Mouse (Mus musculus) kidney, embryonic 16.5 days (tissue): Measurements from ENCODE around the gene Pex11g. TPM values are rescaled to one million over a fixed set of nuclear protein-coding genes. Genes with fewer than 3 reads are reported as not detected.

Experiments used
- ATAC-seq: fragments of 200-750 bp; cut with Nextera tagmentation; 2 replicates; pipeline ENCODE4 v1.8.0; 2017; ENCODE audit warnings: moderate TSS enrichment; ENCODE audit not compliant: low FRiP score, low TSS enrichment
- H3K27ac ChIP-seq: fragments of 300-500 bp; sonication (generic); 2 replicates; pipeline ENCODE4 v1.5.1; 2014; ENCODE audit warnings: low read length
- H3K27me3 ChIP-seq: fragments of 300-500 bp; sonication (generic); 2 replicates; pipeline ENCODE4 v1.6.1; 2014; ENCODE audit warnings: low read length, control low read depth, mixed read lengths; ENCODE audit not compliant: insufficient read depth
- H3K36me3 ChIP-seq: fragments of 300-500 bp; sonication (generic); 2 replicates; pipeline ENCODE4 v1.6.1; 2014; ENCODE audit warnings: low read length, control low read depth, mixed read lengths; ENCODE audit not compliant: insufficient read depth
- H3K4me1 ChIP-seq: fragments of 300-500 bp; sonication (generic); 2 replicates; pipeline ENCODE4 v1.6.1; 2014; ENCODE audit warnings: low read length, control low read depth, mixed read lengths; ENCODE audit not compliant: insufficient read depth
- H3K4me2 ChIP-seq: fragments of 300-500 bp; sonication (generic); replicated peaks from 2 replicates; pipeline ENCODE4 v1.6.1; 2014; ENCODE audit warnings: low read depth, low read length
- H3K4me3 ChIP-seq: fragments of 300-500 bp; sonication (generic); 2 replicates; pipeline ENCODE4 v1.5.1; 2014; ENCODE audit warnings: mild to moderate bottlenecking, low read length
- H3K9ac ChIP-seq: fragments of 300-500 bp; sonication (generic); replicated peaks from 2 replicates; pipeline ENCODE4 v1.6.1; 2014; ENCODE audit warnings: low read length
- H3K9me3 ChIP-seq: fragments of 300-500 bp; sonication (generic); 2 replicates; pipeline ENCODE4 v1.6.1; 2016; ENCODE audit warnings: low read length, control low read depth
- WGBS: fragments of 180-500 bp; shearing (Covaris S2); extraction: QIAGEN DNeasy Blood & Tissue Kit; methylation state at CpG from one replicate; pipeline ENCODE4 v1.1.7; 2014; 5-methylcytosine and 5-hydroxymethylcytosine counted together
- polyA plus RNA-seq: library from polyadenylated mRNA; unstranded; fragments of >200 nt; fragmentation: Nextera tagmentation; extraction: Ambion mirVana; gene quantifications from 2 replicates; pipeline ENCODE4 v1.2.1, GENCODE M21; 2015

Pex11g gene
- 8.7 and 10.1 TPM in 2 replicates for polyA plus RNA-seq

GRCm38 (mm10) chr8:3467006-3467885 lies at the start of gene Pex11g:
Pex11g (minus strand) TSS chr8:3467680.
- Histone ChIP-seq H3K9me3 (no peaks in the 10 kb centered on the region), H3K36me3 (no peaks in the 10 kb centered on the region), H3K4me2 (peak within 1 kb of the TSS; percentile 54), H3K4me3 (peak within 1 kb of the TSS; percentile 47), H3K27ac (peak within 1 kb of the TSS; percentile 74), H3K4me1 (peaks cover 4% of the 10 kb centered on the region; the same call in 1 of the 2 replicates), H3K27me3 (no peaks in the 10 kb centered on the region), H3K9ac (peak within 1 kb of the TSS; percentile 79)
- 6% methylated on average over 32 of the region's 32 CpGs for WGBS
- ATAC-seq, result peak; percentile 97

DNA sequence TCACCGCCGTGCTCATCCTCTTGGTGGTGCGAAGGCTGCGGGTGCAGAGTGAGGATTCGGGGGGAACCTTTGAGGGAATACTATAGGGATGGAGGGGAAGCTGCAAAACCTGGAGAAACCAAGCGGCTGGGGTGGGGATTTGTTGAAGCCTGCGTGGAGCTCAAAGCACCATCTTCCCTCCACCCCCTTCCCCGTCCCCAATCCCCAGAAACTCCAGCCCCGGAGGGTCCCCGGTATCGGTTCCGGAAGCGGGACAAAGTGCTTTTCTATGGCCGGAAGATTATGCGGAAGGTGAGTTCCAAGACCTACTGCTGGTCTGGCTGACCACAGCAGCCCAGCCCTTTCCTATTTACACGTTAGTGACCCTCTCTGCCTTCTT lies 49.6 kb upstream of the Pex11g start:
- WGBS, result 6% methylated on average over 16 of the region's 16 CpGs
- ATAC-seq, result no peak
- no peaks in the 10 kb centered on the region for H3K27me3 ChIP-seq

DNA sequence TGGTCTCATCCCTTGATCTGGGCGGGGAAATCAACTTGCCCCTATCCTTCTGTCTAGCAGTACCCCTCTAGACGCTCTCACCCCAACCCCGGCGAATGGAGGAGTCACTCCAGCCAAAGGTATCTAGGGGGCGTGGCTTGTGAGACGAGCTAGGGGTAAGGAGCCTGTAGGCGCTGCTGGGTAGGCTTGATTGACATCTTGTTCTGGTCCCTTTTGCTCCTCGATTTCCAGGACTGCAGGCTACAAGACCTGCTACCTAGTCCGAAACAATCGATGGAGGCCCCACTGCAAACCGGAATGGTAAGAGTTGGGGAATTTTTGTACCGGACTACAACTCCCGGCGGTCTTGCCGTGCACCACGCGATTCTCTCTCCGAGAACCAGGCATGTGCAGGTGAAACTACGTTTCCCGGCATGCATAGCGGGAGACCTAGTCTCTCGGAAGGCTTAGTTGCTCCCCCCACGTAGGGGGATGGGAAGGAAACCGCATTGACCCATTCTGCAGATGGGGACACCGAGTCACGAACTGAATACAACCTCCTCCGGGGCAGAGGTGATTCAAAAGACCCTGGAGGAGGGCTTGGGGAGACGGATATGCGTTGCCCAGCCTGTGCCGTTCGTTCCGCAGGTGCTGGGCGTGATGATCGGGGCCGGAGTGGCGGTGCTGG lies 49.1 kb upstream of the Pex11g start:
- 1% methylated on average over 36 of the region's 36 CpGs for WGBS
- Histone ChIP-seq H3K4me2 (peak overlapping the region; percentile 97), H3K9me3 (no peaks in the 10 kb centered on the region), H3K9ac (peak overlapping the region; percentile 79), H3K27me3 (no peaks in the 10 kb centered on the region), H3K4me1 (0 out of 2 replicates have a peak, but pooled peaks cover 4% of the 10 kb centered on the region), H3K27ac (peak overlapping the region; percentile 82), H3K4me3 (peak overlapping the region; percentile 82), H3K36me3 (peaks cover 19% of the 10 kb centered on the region)
- ATAC-seq, result peak; percentile 91

More for the DNA sequence above, 49.6 kb upstream of the Pex11g start:
- H3K4me2 ChIP-seq, result peak overlapping the region; percentile 97
- peak overlapping the region; percentile 79 for H3K9ac ChIP-seq
- H3K4me3 ChIP-seq, result peak overlapping the region; percentile 82
- peak overlapping the region; percentile 82 for H3K27ac ChIP-seq
- no peaks in the 10 kb centered on the region for H3K9me3 ChIP-seq
- 0 out of 2 replicates have a peak, but pooled peaks cover 4% of the 10 kb centered on the region for H3K4me1 ChIP-seq
- peaks cover 21% of the 10 kb centered on the region for H3K36me3 ChIP-seq

- H3K4me2 ChIP-seq, result peak overlapping the region; percentile 97
- H3K9me3 ChIP-seq, result no peaks in the 10 kb centered on the region
- H3K27me3 ChIP-seq, result no peaks in the 10 kb centered on the region
- H3K36me3 ChIP-seq, result peaks cover 22% of the 10 kb centered on the region
- under 1% methylated on average over 25 of the region's 25 CpGs for WGBS
- H3K4me3 ChIP-seq, result peak overlapping the region; percentile 82
- H3K27ac ChIP-seq, result peak overlapping the region; percentile 82
- H3K9ac ChIP-seq, result peak overlapping the region; percentile 79
- ATAC-seq, result peak; percentile 52
- H3K4me1 ChIP-seq, result 0 out of 2 replicates have a peak, but pooled peaks cover 4% of the 10 kb centered on the region
Observed at GRCm38 (mm10) chr8:3515771-3516417, 48.4 kb upstream of the Pex11g start.

DNA sequence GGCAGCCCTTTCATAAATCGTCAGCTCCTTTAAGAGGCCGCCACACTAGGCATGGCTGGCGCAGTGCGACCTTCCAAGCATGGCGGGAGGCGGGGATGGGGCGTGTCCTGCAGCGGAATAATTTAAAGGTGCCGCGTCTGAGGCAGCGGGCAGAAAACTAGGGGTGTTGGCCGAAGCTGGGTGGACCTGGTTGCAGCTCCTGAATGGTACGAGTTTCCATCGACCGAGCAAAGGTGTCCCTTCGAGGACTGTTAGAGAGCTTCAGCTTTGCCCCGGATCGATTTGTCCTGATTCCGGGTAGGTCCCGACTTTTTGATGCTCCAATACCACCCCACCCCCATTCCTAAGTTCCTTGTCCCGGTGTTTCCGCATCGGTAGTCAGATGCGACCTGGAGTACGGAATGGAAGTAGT lies 47.8 kb upstream of the Pex11g start, which contains the start of gene Pnpla6:
TSS of gene Pnpla6 (plus strand) at position 125 of the 412 bp plus-strand sequence.
- Histone ChIP-seq H3K9me3 (no peaks in the 10 kb centered on the region), H3K4me1 (0 out of 2 replicates have a peak, but pooled peaks cover 4% of the 10 kb centered on the region), H3K27ac (peak within 1 kb of the TSS; percentile 82), H3K9ac (peak within 1 kb of the TSS; percentile 79), H3K4me2 (peak within 1 kb of the TSS; percentile 97), H3K27me3 (no peaks in the 10 kb centered on the region), H3K4me3 (peak within 1 kb of the TSS; percentile 82), H3K36me3 (peaks cover 25% of the 10 kb centered on the region)
- under 1% methylated on average over 25 of the region's 25 CpGs for WGBS
- ATAC-seq, result peak; percentile 69

DNA sequence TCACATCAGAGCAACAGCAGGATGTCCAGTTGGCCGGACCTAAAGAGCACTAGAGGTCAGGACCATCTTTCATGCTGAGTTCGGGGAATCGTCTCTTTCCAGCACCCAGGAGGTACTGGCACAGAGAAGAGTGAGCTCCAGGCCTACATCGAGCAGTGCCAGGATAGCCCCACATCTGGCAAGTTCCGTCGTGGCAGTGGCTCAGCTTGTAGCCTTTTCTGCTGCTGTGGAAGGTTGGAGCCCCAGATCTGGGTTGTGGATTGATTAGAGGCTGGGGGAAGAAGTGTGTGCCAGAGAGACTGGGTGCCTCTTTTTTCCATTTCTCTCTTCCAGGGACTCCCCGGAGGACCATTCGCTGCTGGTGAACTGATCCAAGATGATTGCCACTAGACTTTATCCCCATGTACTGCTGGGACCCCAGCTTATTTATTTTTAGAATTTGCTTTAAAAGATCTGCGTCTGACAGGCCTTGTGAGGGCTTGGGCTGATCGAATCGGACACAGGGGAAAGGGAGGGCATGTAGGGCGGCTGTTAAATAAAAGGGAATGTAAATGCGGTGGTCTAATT lies 47.3 kb upstream of the Pex11g start:
- Histone ChIP-seq H3K4me1 (0 out of 2 replicates have a peak, but pooled peaks cover 4% of the 10 kb centered on the region), H3K4me2 (peak overlapping the region; percentile 97), H3K9me3 (no peaks in the 10 kb centered on the region), H3K9ac (peak overlapping the region; percentile 79), H3K27me3 (no peaks in the 10 kb centered on the region), H3K27ac (no peak overlapping the region), H3K4me3 (peak overlapping the region; percentile 82), H3K36me3 (peaks cover 28% of the 10 kb centered on the region)
- 36% methylated on average over 13 of the region's 13 CpGs for WGBS
- ATAC-seq, result no peak

DNA sequence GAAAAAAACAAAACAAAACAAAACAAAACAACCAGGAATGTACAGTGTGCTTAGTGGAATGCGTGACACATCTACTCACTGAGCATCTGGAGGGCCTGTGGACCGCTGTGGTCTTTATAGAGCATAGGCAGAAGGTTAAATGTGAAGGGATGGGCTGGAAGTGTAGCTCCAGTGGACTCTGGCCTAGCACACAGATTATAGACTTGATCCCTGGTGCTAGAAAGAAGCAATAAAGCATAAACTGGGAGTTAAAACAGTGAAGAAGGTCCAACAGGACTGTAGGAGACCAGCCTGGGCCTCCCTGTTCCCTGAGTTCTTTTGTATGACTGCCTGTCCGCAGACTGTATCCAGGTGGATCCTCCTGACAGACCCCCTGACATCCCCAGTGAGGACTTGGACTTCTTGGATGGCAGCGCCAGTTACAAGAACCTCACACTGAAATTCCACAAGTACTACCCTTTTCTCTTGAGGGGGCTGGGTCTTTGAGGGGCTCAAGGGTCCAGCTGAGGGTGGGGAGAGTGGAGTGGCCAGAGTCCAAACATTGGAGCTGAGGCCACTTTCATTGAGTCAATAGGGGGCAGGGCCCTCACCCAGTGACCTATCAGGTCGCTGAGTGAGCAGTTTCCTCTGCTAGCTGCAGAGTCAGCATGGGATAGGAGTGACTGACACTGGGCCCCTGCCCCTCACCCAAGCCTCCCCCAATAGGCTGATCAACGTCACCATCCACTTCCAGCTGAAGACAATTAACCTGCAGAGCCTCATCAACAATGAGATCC lies 40.7 kb upstream of the Pex11g start:
- no peak overlapping the region for H3K9ac ChIP-seq
- H3K4me1 ChIP-seq, result no peaks in the 10 kb centered on the region
- 83% methylated on average over 6 of the region's 6 CpGs for WGBS
- ATAC-seq, result no peak
- H3K4me2 ChIP-seq, result no peak overlapping the region
- no peak overlapping the region for H3K4me3 ChIP-seq
- H3K27me3 ChIP-seq, result no peaks in the 10 kb centered on the region
- no peak overlapping the region for H3K27ac ChIP-seq
- no peaks in the 10 kb centered on the region for H3K9me3 ChIP-seq
- peaks cover 61% of the 10 kb centered on the region for H3K36me3 ChIP-seq

DNA sequence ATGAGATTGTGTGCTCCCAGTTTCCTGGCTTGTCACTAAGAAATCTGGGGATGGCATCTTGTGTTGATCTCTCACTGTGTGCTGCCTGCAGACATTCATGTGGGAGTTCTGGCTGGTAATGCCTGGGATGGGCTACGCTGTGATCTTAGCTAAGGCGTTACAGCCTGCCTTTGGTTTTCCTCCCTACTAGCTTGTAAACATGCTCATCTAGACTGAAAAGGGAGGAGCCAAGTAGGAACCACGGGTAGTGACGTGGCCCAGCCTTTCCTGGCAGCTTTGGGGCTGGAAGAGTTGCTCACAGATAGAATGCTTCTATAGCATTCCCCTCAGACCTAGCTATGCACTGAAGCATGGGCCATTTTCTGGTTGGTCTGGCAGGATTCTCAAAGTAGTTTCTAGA lies 34.7 kb upstream of the Pex11g start:
- Histone ChIP-seq H3K9ac (no peak overlapping the region), H3K27ac (no peak overlapping the region), H3K4me1 (peaks cover 15% of the 10 kb centered on the region), H3K36me3 (peaks cover 15% of the 10 kb centered on the region; the same call in 1 of the 2 replicates), H3K9me3 (no peaks in the 10 kb centered on the region), H3K27me3 (no peaks in the 10 kb centered on the region), H3K4me2 (no peak overlapping the region), H3K4me3 (no peak overlapping the region)
- 58% methylated on average over 4 of the region's 4 CpGs for WGBS
- no peak for ATAC-seq
